ENCODE assay signal across 8 mouse cellular contexts in the genomic region with DNA sequence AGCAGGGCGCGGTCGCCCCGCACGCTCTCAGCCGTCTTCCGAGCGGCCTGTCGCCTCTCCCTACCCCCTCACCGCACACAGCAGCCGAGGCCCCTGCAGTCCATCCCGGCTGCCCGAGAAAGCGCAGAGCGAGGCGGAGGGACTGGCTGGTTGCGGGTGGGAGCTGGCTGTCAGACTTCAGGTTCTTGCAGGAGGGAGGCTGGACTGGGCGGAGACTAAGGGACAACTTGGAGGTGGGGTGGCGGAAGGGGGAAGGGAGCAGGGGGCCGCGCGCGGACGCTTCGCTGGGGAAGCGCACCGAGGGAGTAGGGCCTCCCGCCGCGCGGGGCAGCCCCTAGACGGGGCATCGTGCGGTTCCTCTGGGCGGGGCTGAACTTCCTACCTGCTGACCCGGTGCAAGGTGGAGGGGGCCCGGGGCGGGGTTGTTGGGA. TPM values are rescaled to one million over a fixed set of nuclear protein-coding genes. Genes with fewer than 3 reads are reported as not detected.
DNase-seq lines count a peak whose midpoint lies in the region; ATAC-seq and TF ChIP-seq lines count a peak whose summit lies in the region.

No protein-coding gene starts in this region.

- no peaks in the 10 kb centered on the region for H3K27me3 ChIP-seq in embryonic facial prominence, embryonic 11.5 days (ENCODE audit: control insufficient read depth, insufficient read depth, low read length)
- no peaks in the 10 kb centered on the region for H3K27me3 ChIP-seq in heart, adult 2 months (ENCODE audit: control insufficient read depth, insufficient read depth, low read length)
- H3K27me3 ChIP-seq in kidney, embryonic 14.5 days (ENCODE audit: control insufficient read depth, insufficient read depth, low read length): no peaks in the 10 kb centered on the region
- no peaks in the 10 kb centered on the region for H3K27me3 ChIP-seq in neural tube, embryonic 15.5 days (replicated peaks)
- no peaks in the 10 kb centered on the region for H3K27me3 ChIP-seq in thymus, adult 2 months (ENCODE audit: control insufficient read depth, insufficient read depth, low read length)

- peak; percentile 70 for DNase-seq in CD4-positive, CD25-positive, alpha-beta regulatory T cell, adult 2 months (ENCODE audit: low read depth, low spot score)
- DNase-seq in adrenal gland, postnatal 14 days: peak; percentile 83
- peak; percentile 66 for DNase-seq in embryonic facial prominence, embryonic 11.5 days (ENCODE audit: low spot score)
- DNase-seq in heart, adult 2 months: no peak
- DNase-seq in lung, adult 18-20 months: peak; percentile 72 to 73
- DNase-seq in thymus, adult 2 months: peak; percentile 72

- H3K4me2 ChIP-seq in embryonic facial prominence, embryonic 11.5 days (ENCODE audit: low read depth, low read length): peak overlapping the region; percentile 52
- peak overlapping the region; percentile 38 for H3K4me2 ChIP-seq in kidney, embryonic 14.5 days (replicated peaks; ENCODE audit: low read depth, low read length)
- peak overlapping the region; percentile 68 for H3K4me2 ChIP-seq in neural tube, embryonic 15.5 days

- TF ChIP-seq CTCF in heart, adult 2 months (IDR thresholded peaks at IDR 0.05): no peak
- TF ChIP-seq CTCF in thymus, adult 2 months (IDR thresholded peaks at IDR 0.05; ENCODE audit: borderline replicate concordance, control insufficient read depth, extremely low read depth, insufficient read depth, low read length, poor library complexity): no peak

- intact Hi-C loops in heart, adult 2 months (cut with DNase I): loop anchor here (2.0 to 5.0 kb wide), 2 partner anchors 106 to 140 kb away; partner anchors contain the start of gene Rbck1

- no peaks in the 10 kb centered on the region for H3K9me3 ChIP-seq in embryonic facial prominence, embryonic 11.5 days (replicated peaks; ENCODE audit: control insufficient read depth, low read length)
- H3K9me3 ChIP-seq in kidney, embryonic 14.5 days (ENCODE audit: control insufficient read depth, low read length): no peaks in the 10 kb centered on the region
- no peaks in the 10 kb centered on the region for H3K9me3 ChIP-seq in neural tube, embryonic 15.5 days (replicated peaks)

- 1% methylated on average over 38 of the region's 38 CpGs for WGBS in embryonic facial prominence, embryonic 11.5 days
- 1% methylated on average over 38 of the region's 38 CpGs for WGBS in heart, adult 2 months
- 2% methylated on average over 38 of the region's 38 CpGs for WGBS in kidney, embryonic 14.5 days
- WGBS in neural tube, embryonic 15.5 days: under 1% methylated on average over 38 of the region's 38 CpGs
- under 1% methylated on average over 38 of the region's 38 CpGs for WGBS in thymus, adult 2 months

- H3K9ac ChIP-seq in embryonic facial prominence, embryonic 11.5 days (replicated peaks; ENCODE audit: low read length): peak overlapping the region; percentile 84
- peak overlapping the region; percentile 99 for H3K9ac ChIP-seq in heart, adult 2 months (ENCODE audit: low read depth, low read length)
- peak overlapping the region; percentile 97 for H3K9ac ChIP-seq in kidney, embryonic 14.5 days (ENCODE audit: low read depth, low read length)
- peak overlapping the region; percentile 93 for H3K9ac ChIP-seq in neural tube, embryonic 15.5 days (replicated peaks)

- TF ChIP-seq EP300 in heart, adult 2 months (IDR thresholded peaks at IDR 0.05; ENCODE audit: insufficient read depth, low read depth, low read length): no peak

- no peaks in the 10 kb centered on the region for H3K36me3 ChIP-seq in embryonic facial prominence, embryonic 11.5 days (replicated peaks; ENCODE audit: control insufficient read depth, insufficient read depth, low read depth, low read length)
- peaks cover 8% of the 10 kb centered on the region for H3K36me3 ChIP-seq in heart, adult 2 months (ENCODE audit: control insufficient read depth, insufficient read depth, low read length)
- H3K36me3 ChIP-seq in kidney, embryonic 14.5 days (ENCODE audit: control insufficient read depth, insufficient read depth, low read length): 0 out of 2 replicates have a peak, but pooled peaks cover 3% of the 10 kb centered on the region
- no peaks in the 10 kb centered on the region for H3K36me3 ChIP-seq in neural tube, embryonic 15.5 days
- H3K36me3 ChIP-seq in thymus, adult 2 months (ENCODE audit: control insufficient read depth, insufficient read depth, low read length): no peaks in the 10 kb centered on the region

- H3K79me2 ChIP-seq in heart, adult 2 months (replicated peaks; ENCODE audit: control insufficient read depth, insufficient read depth, low read length): peaks cover 5% of the 10 kb centered on the region; the same call in 1 of the 2 replicates

- TF ChIP-seq POLR2A in heart, adult 2 months (IDR thresholded peaks at IDR 0.05; ENCODE audit: insufficient read depth, low read depth, low read length): no peak
- no peak for TF ChIP-seq POLR2A in thymus, adult 2 months (IDR thresholded peaks at IDR 0.05; ENCODE audit: control insufficient read depth, extremely low read depth, insufficient read depth, low read length, poor library complexity)

- H3K4me3 ChIP-seq in embryonic facial prominence, embryonic 11.5 days (ENCODE audit: low read depth, low read length): peak overlapping the region; percentile 86
- peak overlapping the region; percentile 90 for H3K4me3 ChIP-seq in heart, adult 2 months
- peak overlapping the region; percentile 97 for H3K4me3 ChIP-seq in kidney, embryonic 14.5 days (ENCODE audit: low read length)
- H3K4me3 ChIP-seq in neural tube, embryonic 15.5 days (replicated peaks): peak overlapping the region; percentile 93
- H3K4me3 ChIP-seq in thymus, adult 2 months (ENCODE audit: control insufficient read depth, insufficient read depth, low read length): peak overlapping the region; percentile 77

- no peaks in the 10 kb centered on the region for H3K4me1 ChIP-seq in embryonic facial prominence, embryonic 11.5 days (ENCODE audit: control insufficient read depth, insufficient read depth, low read length)
- peaks cover 3% of the 10 kb centered on the region for H3K4me1 ChIP-seq in heart, adult 2 months (ENCODE audit: control insufficient read depth, insufficient read depth, low read length)
- peaks cover 13% of the 10 kb centered on the region for H3K4me1 ChIP-seq in kidney, embryonic 14.5 days (ENCODE audit: control insufficient read depth, insufficient read depth, low read length)
- peaks cover 24% of the 10 kb centered on the region for H3K4me1 ChIP-seq in neural tube, embryonic 15.5 days
- peaks cover 3% of the 10 kb centered on the region for H3K4me1 ChIP-seq in thymus, adult 2 months (replicated peaks; ENCODE audit: control insufficient read depth, insufficient read depth, low read length)

- ATAC-seq in embryonic facial prominence, embryonic 11.5 days (replicated peaks; ENCODE audit: insufficient number of reproducible peaks, low FRiP score, low TSS enrichment, low read depth): peak; percentile 88
- peak; percentile 85 for ATAC-seq in kidney, embryonic 14.5 days (ENCODE audit: low FRiP score, low TSS enrichment)
- ATAC-seq in neural tube, embryonic 15.5 days (ENCODE audit: low FRiP score): peak; percentile 81

- H3K27ac ChIP-seq in embryonic facial prominence, embryonic 11.5 days (replicated peaks; ENCODE audit: low read depth, low read length): peak overlapping the region; percentile 92
- H3K27ac ChIP-seq in heart, adult 2 months: peak overlapping the region; percentile 100
- peak overlapping the region; percentile 99 for H3K27ac ChIP-seq in kidney, embryonic 14.5 days (ENCODE audit: low read depth, low read length)
- peak overlapping the region; percentile 97 for H3K27ac ChIP-seq in neural tube, embryonic 15.5 days (replicated peaks)
- peak overlapping the region; percentile 66 for H3K27ac ChIP-seq in thymus, adult 2 months (ENCODE audit: control insufficient read depth, insufficient read depth, low read length)

RNA-seq across cellular contexts. Expression of gene Csnk2a1, which starts 0.4 kb away (rescaled TPM):
- 103 and 105 TPM in 2 replicates for total RNA-seq in adrenal gland, postnatal 14 days (2021)
- polyA plus RNA-seq in embryonic facial prominence, embryonic 11.5 days (2014; fragmentation: Nextera tagmentation; extraction: Ambion mirVana): 57.8 and 64.9 TPM in 2 replicates
- total RNA-seq in heart, adult 2 months (2021): 10 to 100 TPM; 89.0 to 94.1 TPM
- polyA plus RNA-seq in heart, adult 2 months (2012; rRNA removed): 40.7 and 74.9 TPM in 2 replicates
- polyA plus RNA-seq in kidney, embryonic 14.5 days (2014; fragmentation: Nextera tagmentation; extraction: Ambion mirVana): 136 and 149 TPM in 2 replicates
- 99.6 and 106 TPM in 2 replicates for polyA plus RNA-seq in neural tube, embryonic 15.5 days (2015; fragmentation: Nextera tagmentation; extraction: Ambion mirVana)
- 34.3 and 36.1 TPM in 2 replicates for polyA plus RNA-seq in thymus, adult 2 months (2012; rRNA removed)

Comparison
In these comparisons a context has a peak if more than half of its experiments do, and no peak if none do; other contexts are left out.
1. DNase-seq: peak in CD4-positive, CD25-positive, alpha-beta regulatory T cell, adult 2 months (single experiment), adrenal gland, postnatal 14 days (single experiment), embryonic facial prominence, embryonic 11.5 days (single experiment), lung, adult 18-20 months (2 of 2) and thymus, adult 2 months (single experiment); none in heart, adult 2 months (0 of 2).
2. Peak in every context shown above with its lines, with median percentiles within 50 percentile points of each other: ATAC-seq, H3K27ac ChIP-seq, H3K4me2 ChIP-seq, H3K4me3 ChIP-seq and H3K9ac ChIP-seq.